Mouse (Mus musculus): ENCODE measurements around the gene Marveld3.

GRCm38 (mm10) chr8:109992951-109993350 is 30.9 kb upstream of the Marveld3 start:
- TF ChIP-seq CTCF (IDR thresholded peaks at IDR 0.05; ENCODE audit: control insufficient read depth, insufficient read depth, low read length) = no peak
- no peak for TF ChIP-seq POLR2A (IDR thresholded peaks at IDR 0.05; ENCODE audit: borderline replicate concordance, control insufficient read depth, low read depth, low read length)
